Comparison of ENCODE assay signal across 17 mouse cellular contexts in the genomic region with DNA sequence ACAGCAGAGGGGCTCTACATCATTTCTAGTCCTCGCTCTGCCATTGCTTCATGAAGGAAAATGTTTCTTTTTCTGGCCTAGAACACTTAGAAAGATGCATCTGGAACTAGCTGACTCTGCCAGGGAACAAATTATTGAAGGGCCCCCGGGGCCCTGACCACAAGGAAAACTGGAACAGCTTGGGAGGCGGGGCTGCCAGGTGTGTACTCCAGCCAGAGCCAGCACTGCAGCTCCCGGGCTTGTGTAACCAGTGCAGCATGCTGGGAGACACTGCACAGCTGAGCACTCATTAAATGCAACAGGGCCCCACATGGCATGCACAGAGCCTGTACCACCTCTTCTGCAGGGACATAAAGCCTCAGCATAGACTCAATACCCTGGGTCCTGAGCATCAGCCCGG.
DNase-seq lines count a peak whose midpoint lies in the region; ATAC-seq and TF ChIP-seq lines count a peak whose summit lies in the region.
"Had no signal": no experiment of that assay in that cellular context is flagged by ENCODE, and none has a peak within 500 bp of the region (broad histone marks: within the 10 kb centered on the region; RNA-seq: fewer than 3 reads in every experiment).

No protein-coding gene starts in this region.

- no peaks in the 10 kb centered on the region for H3K9me3 ChIP-seq in midbrain, embryonic 13.5 days
- H3K9me3 ChIP-seq in midbrain, embryonic 16.5 days (replicated peaks; ENCODE audit: control insufficient read depth, low read length, poor library complexity, severe bottlenecking) = no peaks in the 10 kb centered on the region
- H3K9me3 ChIP-seq in hindbrain, postnatal 0 days (ENCODE audit: low read length) = no peaks in the 10 kb centered on the region
- H3K9me3 ChIP-seq: heart, embryonic 13.5 days; liver, embryonic 12.5 days had no signal

- no peaks in the 10 kb centered on the region for H3K36me3 ChIP-seq in midbrain, embryonic 13.5 days
- H3K36me3 ChIP-seq in midbrain, embryonic 16.5 days (ENCODE audit: control insufficient read depth, insufficient read depth, low read length) = no peaks in the 10 kb centered on the region
- no peaks in the 10 kb centered on the region for H3K36me3 ChIP-seq in hindbrain, postnatal 0 days (ENCODE audit: insufficient read depth, low read length)
- H3K36me3 ChIP-seq: heart, embryonic 13.5 days; liver, embryonic 12.5 days had no signal

- WGBS in midbrain, embryonic 13.5 days = 64% methylated on average over 5 of the region's 5 CpGs
- 57% methylated on average over 5 of the region's 5 CpGs for WGBS in midbrain, embryonic 16.5 days
- WGBS in hindbrain, postnatal 0 days = 62% methylated on average over 5 of the region's 5 CpGs

- intact Hi-C loops in gastrocnemius, postnatal 36 days (cut with DNase I) = no loop called here

- no peak overlapping the region for H3K9ac ChIP-seq in midbrain, embryonic 13.5 days (replicated peaks)
- H3K9ac ChIP-seq in midbrain, embryonic 16.5 days (ENCODE audit: low read depth, low read length) = no peak overlapping the region
- no peak overlapping the region for H3K9ac ChIP-seq in hindbrain, postnatal 0 days (replicated peaks; ENCODE audit: low read length)
- H3K9ac ChIP-seq: heart, embryonic 13.5 days; liver, embryonic 12.5 days had no signal

- peaks cover 4% of the 10 kb centered on the region; the same call in 1 of the 2 replicates for H3K4me1 ChIP-seq in midbrain, embryonic 13.5 days (replicated peaks)
- peaks cover 2% of the 10 kb centered on the region; the same call in 1 of the 2 replicates for H3K4me1 ChIP-seq in midbrain, embryonic 16.5 days (ENCODE audit: control insufficient read depth, insufficient read depth, low read length)
- H3K4me1 ChIP-seq in hindbrain, postnatal 0 days (ENCODE audit: insufficient read depth, low read length) = no peaks in the 10 kb centered on the region

- H3K27ac ChIP-seq in midbrain, embryonic 13.5 days = no peak overlapping the region
- H3K27ac ChIP-seq in midbrain, embryonic 16.5 days (ENCODE audit: low read length) = no peak overlapping the region
- H3K27ac ChIP-seq in hindbrain, postnatal 0 days = no peak overlapping the region
- H3K27ac ChIP-seq: heart, embryonic 13.5 days; left cerebral cortex, adult 2 months; liver, embryonic 12.5 days had no signal

- no peak for TF ChIP-seq CTCF in hindbrain, postnatal 0 days (IDR thresholded peaks at IDR 0.05; ENCODE audit: low read depth)

- DNase-seq in cerebellum, adult 9-10 months = peak; percentile 2
- peak; percentile 50 for DNase-seq in hindbrain, postnatal 0 days (ENCODE audit: low spot score)
- no peak for DNase-seq in lung, adult 18-20 months
- no peak for DNase-seq in gastrocnemius, postnatal 36 days
- DNase-seq: adrenal gland, adult 2 months; gastrocnemius, postnatal 10 days; kidney, adult 9 months; lung, postnatal 10 days; spleen, adult 18-20 months; thymus, postnatal 4 days had no signal

- no peaks in the 10 kb centered on the region for H3K27me3 ChIP-seq in midbrain, embryonic 13.5 days
- no peaks in the 10 kb centered on the region for H3K27me3 ChIP-seq in midbrain, embryonic 16.5 days (ENCODE audit: control insufficient read depth, insufficient read depth, low read depth, low read length)
- H3K27me3 ChIP-seq in hindbrain, postnatal 0 days (ENCODE audit: insufficient read depth, low read length) = no peaks in the 10 kb centered on the region
- H3K27me3 ChIP-seq: heart, embryonic 13.5 days; liver, embryonic 12.5 days had no signal

- ATAC-seq in cerebellum, adult (ENCODE audit: insufficient number of reproducible peaks, low FRiP score, low TSS enrichment) = no peak
- peak; percentile 82; the same call in 1 of the 2 replicates for ATAC-seq in midbrain, embryonic 13.5 days
- ATAC-seq in midbrain, embryonic 16.5 days = no peak
- peak; percentile 58; the same call in 1 of the 2 replicates for ATAC-seq in hindbrain, postnatal 0 days
- ATAC-seq in frontal cortex, adult (ENCODE audit: low TSS enrichment) = no peak
- ATAC-seq: liver, embryonic 12.5 days had no signal

- H3K4me2 ChIP-seq in midbrain, embryonic 13.5 days (replicated peaks) = no peak overlapping the region
- H3K4me2 ChIP-seq in midbrain, embryonic 16.5 days (ENCODE audit: low read length) = no peak overlapping the region
- no peak overlapping the region for H3K4me2 ChIP-seq in hindbrain, postnatal 0 days (ENCODE audit: low read depth, low read length)
- H3K4me2 ChIP-seq: heart, embryonic 13.5 days; liver, embryonic 12.5 days had no signal

- H3K4me3 ChIP-seq in midbrain, embryonic 13.5 days (replicated peaks) = no peak overlapping the region
- no peak overlapping the region for H3K4me3 ChIP-seq in midbrain, embryonic 16.5 days (ENCODE audit: low read depth, low read length)
- H3K4me3 ChIP-seq in hindbrain, postnatal 0 days (ENCODE audit: low read length) = no peak overlapping the region
- H3K4me3 ChIP-seq: heart, embryonic 13.5 days; left cerebral cortex, adult 2 months; liver, embryonic 12.5 days had no signal

Comparison
In these comparisons a context has a peak if more than half of its experiments do, and no peak if none do; other contexts are left out.
1. ATAC-seq: peak in midbrain, embryonic 13.5 days (single experiment) and hindbrain, postnatal 0 days (single experiment); none in cerebellum, adult (single experiment), midbrain, embryonic 16.5 days (single experiment) and frontal cortex, adult (single experiment).
2. DNase-seq: peak in cerebellum, adult 9-10 months (single experiment) and hindbrain, postnatal 0 days (single experiment); none in lung, adult 18-20 months (0 of 2) and gastrocnemius, postnatal 36 days (0 of 2).